Mouse (Mus musculus) G1E-ER4 (cell line): ENCODE results near the gene Tubg2. TPM values are rescaled to one million over a fixed set of nuclear protein-coding genes. Genes with fewer than 3 reads are reported as not detected.

Experiments used
- GATA1 ChIP-seq: IDR thresholded peaks from one replicate; pipeline ENCODE4 v1.8.0; 2012; ENCODE audit warnings: low read length, inconsistent platforms
- polyA plus RNA-seq: library from polyadenylated mRNA; stranded (reverse); fragments of >175 nt; gene quantifications from 2 replicates; pipeline ENCODE4 v1.2.3, GENCODE M21; 2012

Gene Tubg2
- polyA plus RNA-seq, 1 experiment = not detected

- no peak for TF ChIP-seq GATA1
Observed at GRCm38 (mm10) chr11:101193076-101193475, 37.4 kb downstream of the Tubg2 start.

GRCm38 (mm10) chr11:101194137-101194536, 38.4 kb downstream of the Tubg2 start:
- TF ChIP-seq GATA1 = no peak

DNA sequence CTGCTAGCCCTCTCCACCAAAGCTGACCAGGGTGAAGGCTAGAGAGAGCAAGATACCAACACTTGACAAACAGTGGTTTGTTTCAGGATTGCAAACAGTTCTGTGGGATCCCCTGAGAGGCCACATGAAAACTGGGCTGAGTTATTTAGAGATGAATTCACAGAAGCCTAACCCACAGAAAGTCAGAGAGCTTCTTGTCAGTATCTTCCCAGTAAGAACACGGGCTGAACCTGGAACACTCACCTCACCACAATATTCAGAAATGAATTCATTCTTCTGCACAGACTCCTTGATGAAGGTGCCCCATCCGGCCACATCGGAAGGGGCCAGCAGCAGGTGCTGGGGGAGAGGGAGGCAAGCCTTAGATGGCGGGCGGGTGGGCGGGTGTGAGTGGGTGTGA, 38.9 kb downstream of the Tubg2 start:
- TF ChIP-seq GATA1 = no peak

GRCm38 (mm10) chr11:101195101-101195500, 39.4 kb downstream of the Tubg2 start:
- no peak for TF ChIP-seq GATA1

DNA sequence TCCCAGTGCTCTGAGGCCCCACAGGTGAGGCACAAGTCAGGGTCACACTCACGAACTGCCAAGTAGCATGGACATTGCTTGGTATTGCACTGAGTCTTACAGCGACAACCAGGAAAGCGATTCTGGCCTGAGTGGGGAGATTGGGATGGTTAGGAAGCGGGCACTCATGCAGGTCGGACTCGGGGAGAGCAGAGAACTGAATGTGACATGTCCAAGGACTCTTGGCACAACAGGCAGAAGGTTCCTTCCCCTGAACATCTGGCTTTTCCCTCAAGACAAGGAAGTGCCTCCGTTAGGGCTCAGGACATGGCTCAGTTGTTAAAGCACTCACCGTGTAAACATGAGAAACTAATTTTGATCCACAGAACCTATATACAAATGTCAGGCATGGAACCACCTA, 39.9 kb downstream of the Tubg2 start:
- TF ChIP-seq GATA1 = no peak

DNA sequence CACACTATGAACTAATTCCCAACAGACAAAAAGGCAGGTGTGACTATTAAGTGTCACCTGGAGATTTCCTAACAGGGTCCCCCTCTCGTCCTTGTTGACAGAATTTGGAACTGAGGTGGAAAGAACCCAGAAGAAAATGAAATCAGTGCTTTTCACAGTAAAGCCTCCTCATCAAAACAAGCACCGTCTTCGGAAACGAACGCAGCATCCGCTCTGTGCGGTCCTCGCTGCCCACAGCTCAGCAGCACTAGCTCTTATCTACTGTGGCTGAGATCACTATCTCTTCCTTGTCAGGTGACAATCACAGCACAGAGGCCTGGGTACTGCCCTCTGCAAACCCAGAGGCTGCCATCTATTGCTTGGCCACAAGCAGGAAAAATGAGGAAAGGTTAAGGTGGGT, 40.5 kb downstream of the Tubg2 start:
- TF ChIP-seq GATA1 = no peak

- TF ChIP-seq GATA1 = no peak
Observed at GRCm38 (mm10) chr11:101199555-101199954, 43.8 kb downstream of the Tubg2 start.

DNA sequence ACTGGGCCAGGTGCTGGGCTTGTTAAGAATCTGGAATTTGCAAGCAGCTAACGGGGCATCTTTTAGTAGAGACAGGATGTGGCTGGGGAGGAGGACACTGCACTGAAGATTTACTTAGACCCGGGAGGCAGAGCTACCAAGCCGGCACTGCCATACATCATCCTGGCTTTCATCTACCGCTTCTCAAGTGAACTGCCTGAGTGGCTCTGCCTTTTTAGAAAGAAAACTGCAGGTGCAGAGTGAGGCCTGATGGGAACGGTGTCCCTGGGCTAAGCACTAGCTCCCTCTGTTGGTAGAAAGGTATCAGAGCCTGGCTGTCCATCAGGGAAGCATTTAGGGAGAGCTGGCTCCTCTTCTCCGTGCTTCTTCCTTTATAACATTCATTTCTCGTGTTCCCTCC, 45.3 kb downstream of the Tubg2 start:
- TF ChIP-seq GATA1 = no peak

Other genes starting within 250 kb of the Tubg2 start
- gene Stat3, start 216.4 kb upstream of the Tubg2 start, polyA plus RNA-seq = 10.6 and 22.4 TPM in 2 replicates
- 0.93 and 1.4 TPM in 2 replicates for gene Cavin1, start 185.0 kb upstream of the Tubg2 start, polyA plus RNA-seq
- 50.3 and 55.2 TPM in 2 replicates for gene Atp6v0a1, start 146.5 kb upstream of the Tubg2 start, polyA plus RNA-seq
- gene Naglu, start 85.9 kb upstream of the Tubg2 start, polyA plus RNA-seq = 3.7 and 8.6 TPM in 2 replicates
- 0.06 and 0.09 TPM in 2 replicates for gene Hsd17b1, start 77.5 kb upstream of the Tubg2 start, polyA plus RNA-seq
- 39.5 and 44.5 TPM in 2 replicates for gene Coasy, start 73.3 kb upstream of the Tubg2 start, polyA plus RNA-seq
- 16.7 and 22.4 TPM in 2 replicates for gene Mlx, start 68.6 kb upstream of the Tubg2 start, polyA plus RNA-seq
- 27.1 and 30.8 TPM in 2 replicates for gene Psmc3ip, start 60.5 kb upstream of the Tubg2 start, polyA plus RNA-seq
- 11.0 and 12.6 TPM in 2 replicates for gene Retreg3, start 36.0 kb upstream of the Tubg2 start, polyA plus RNA-seq
- 107 and 114 TPM in 2 replicates for gene Tubg1, start 36.0 kb upstream of the Tubg2 start, polyA plus RNA-seq
- 0.01 and 0.02 TPM in 2 replicates for gene Cntnap1, start 14.6 kb downstream of the Tubg2 start, polyA plus RNA-seq
- gene Plekhh3, start 15.4 kb downstream of the Tubg2 start, polyA plus RNA-seq = 2.3 and 2.8 TPM in 2 replicates
- not detected in 2 replicates for gene Ccr10, start 19.5 kb downstream of the Tubg2 start, polyA plus RNA-seq
- 1.3 and 3.6 TPM in 2 replicates for gene Ezh1, start 70.6 kb downstream of the Tubg2 start, polyA plus RNA-seq
- 0.08 TPM in 1 of 2 replicates, not detected in the other for gene Ramp2, start 90.1 kb downstream of the Tubg2 start, polyA plus RNA-seq
- 122 and 174 TPM in 2 replicates for gene Vps25, start 97.8 kb downstream of the Tubg2 start, polyA plus RNA-seq
- gene Wnk4, start 104.7 kb downstream of the Tubg2 start, polyA plus RNA-seq = 60.9 and 68.4 TPM in 2 replicates
- 0.06 TPM in 2 replicates for gene Cntd1, start 123.1 kb downstream of the Tubg2 start, polyA plus RNA-seq
- gene Coa3, start 123.2 kb downstream of the Tubg2 start, polyA plus RNA-seq = 23.1 and 57.7 TPM in 2 replicates
- gene Becn1, start 146.4 kb downstream of the Tubg2 start, polyA plus RNA-seq = 127 and 150 TPM in 2 replicates
- 79.5 and 97.2 TPM in 2 replicates for gene Psme3, start 160.3 kb downstream of the Tubg2 start, polyA plus RNA-seq
- 6.2 and 8.6 TPM in 2 replicates for gene Aoc2, start 169.2 kb downstream of the Tubg2 start, polyA plus RNA-seq
- gene Aoc3, start 174.7 kb downstream of the Tubg2 start, polyA plus RNA-seq = 0.05 TPM in 1 of 2 replicates, not detected in the other
- gene G6pc, start 211.7 kb downstream of the Tubg2 start, polyA plus RNA-seq = not detected in 2 replicates